Mouse (Mus musculus) forebrain, embryonic 11.5 days (tissue): ENCODE data around the gene Clca3a1. TPM values are rescaled to one million over a fixed set of nuclear protein-coding genes. Genes with fewer than 3 reads are reported as not detected.

ENCODE experiments used
- ATAC-seq: fragments of 200-750 bp; cut with Nextera tagmentation; replicated peaks from 2 replicates; pipeline ENCODE4 v1.8.0; 2017; ENCODE audit warnings: moderate TSS enrichment; ENCODE audit not compliant: low FRiP score
- DNase-seq: peaks from one replicate; pipeline ENCODE4 v3.0.0-alpha.2; 2017; ENCODE audit warnings: low spot score
- H3K27ac ChIP-seq: fragments of 300-500 bp; sonication (generic); 2 replicates; pipeline ENCODE4 v1.5.1; 2014; ENCODE audit warnings: low read depth, low read length
- H3K27me3 ChIP-seq: fragments of 300-500 bp; sonication (generic); 2 replicates; pipeline ENCODE4 v1.6.1; 2014; ENCODE audit warnings: mild to moderate bottlenecking, low read length, mixed read lengths; ENCODE audit not compliant: control insufficient read depth, insufficient read depth
- H3K36me3 ChIP-seq: fragments of 300-500 bp; sonication (generic); 2 replicates; pipeline ENCODE4 v1.6.1; 2014; ENCODE audit warnings: mild to moderate bottlenecking, low read length, moderate library complexity, mixed read lengths; ENCODE audit not compliant: control insufficient read depth, insufficient read depth
- H3K4me1 ChIP-seq: fragments of 300-500 bp; sonication (generic); replicated peaks from 2 replicates; pipeline ENCODE4 v1.6.1; 2014; ENCODE audit warnings: low read length, mixed read lengths; ENCODE audit not compliant: control insufficient read depth, insufficient read depth
- H3K4me2 ChIP-seq: fragments of 300-500 bp; sonication (generic); 2 replicates; pipeline ENCODE4 v1.6.1; 2014; ENCODE audit warnings: low read depth, mild to moderate bottlenecking, low read length, moderate library complexity, mixed read lengths; ENCODE audit not compliant: severe bottlenecking
- H3K4me3 ChIP-seq: fragments of 300-500 bp; sonication (generic); 2 replicates; pipeline ENCODE4 v1.5.1; 2014; ENCODE audit warnings: low read depth, low read length
- H3K9ac ChIP-seq: fragments of 300-500 bp; sonication (generic); 2 replicates; pipeline ENCODE4 v1.6.1; 2014; ENCODE audit warnings: low read length
- H3K9me3 ChIP-seq: fragments of 300-500 bp; sonication (generic); 2 replicates; pipeline ENCODE4 v1.6.1; 2016; ENCODE audit warnings: low read length, mixed read lengths; ENCODE audit not compliant: control insufficient read depth
- WGBS: fragments of 180-500 bp; shearing (Covaris S2); extraction: QIAGEN DNeasy Blood & Tissue Kit; methylation state at CpG from one replicate; pipeline ENCODE4 v1.1.7; 2014; 5-methylcytosine and 5-hydroxymethylcytosine counted together
- polyA plus RNA-seq: library from polyadenylated mRNA; unstranded; fragments of >200 nt; fragmentation: Nextera tagmentation; extraction: Ambion mirVana; gene quantifications from 2 replicates; pipeline ENCODE4 v1.2.1, GENCODE M21; 2014

Clca3a1 gene
- polyA plus RNA-seq, 1 experiment from 2014 or later = 0.04 TPM

DNA sequence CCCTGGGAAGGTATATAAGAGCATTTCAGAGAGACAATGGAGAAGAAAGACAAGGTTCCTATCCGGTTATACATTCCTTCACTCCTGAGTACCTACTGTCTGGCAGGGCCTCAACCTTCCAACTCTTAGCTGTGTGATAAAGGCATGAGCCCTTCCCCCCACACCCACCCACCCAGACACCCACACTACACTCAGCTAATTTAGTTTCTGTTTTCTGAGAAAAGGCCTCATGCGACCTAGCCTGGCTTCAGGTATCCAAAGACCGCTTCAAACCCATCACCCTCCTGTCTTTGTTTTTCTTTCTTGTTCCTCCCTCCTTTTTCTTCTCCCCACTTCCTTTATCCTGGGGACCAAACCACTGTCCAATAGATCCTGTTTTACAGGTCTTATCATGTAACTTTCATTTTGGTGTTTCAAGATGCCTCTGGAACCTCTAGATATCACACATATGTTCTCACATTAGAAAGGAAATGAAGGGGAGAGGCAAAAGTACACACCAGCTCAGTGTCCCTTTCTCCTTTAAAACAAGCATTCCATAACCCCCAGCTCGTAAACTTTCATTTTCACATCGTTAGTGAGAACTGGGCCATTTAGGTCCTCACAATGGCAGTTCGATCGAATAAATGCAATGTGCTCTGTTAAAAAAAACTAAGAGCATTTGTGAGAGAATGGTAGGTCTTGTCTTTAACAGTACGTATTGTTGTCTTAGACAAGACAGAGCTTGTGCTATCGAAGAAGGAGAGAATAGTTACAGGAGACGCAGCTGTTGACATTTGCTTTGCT is 39.5 kb downstream of the Clca3a1 start:
- ATAC-seq = peak; percentile 1; the same call in 1 of the 2 replicates
- Histone ChIP-seq H3K27ac (no peak overlapping the region), H3K4me3 (no peak overlapping the region), H3K4me2 (peak overlapping the region; percentile 34; the same call in 1 of the 2 replicates), H3K9ac (no peak overlapping the region), H3K4me1 (peaks cover 3% of the 10 kb centered on the region; the same call in 1 of the 2 replicates), H3K9me3 (no peaks in the 10 kb centered on the region), H3K36me3 (no peaks in the 10 kb centered on the region), H3K27me3 (no peaks in the 10 kb centered on the region)
- 70% methylated on average over 10 of the region's 10 CpGs for WGBS
- DNase-seq = no peak

DNA sequence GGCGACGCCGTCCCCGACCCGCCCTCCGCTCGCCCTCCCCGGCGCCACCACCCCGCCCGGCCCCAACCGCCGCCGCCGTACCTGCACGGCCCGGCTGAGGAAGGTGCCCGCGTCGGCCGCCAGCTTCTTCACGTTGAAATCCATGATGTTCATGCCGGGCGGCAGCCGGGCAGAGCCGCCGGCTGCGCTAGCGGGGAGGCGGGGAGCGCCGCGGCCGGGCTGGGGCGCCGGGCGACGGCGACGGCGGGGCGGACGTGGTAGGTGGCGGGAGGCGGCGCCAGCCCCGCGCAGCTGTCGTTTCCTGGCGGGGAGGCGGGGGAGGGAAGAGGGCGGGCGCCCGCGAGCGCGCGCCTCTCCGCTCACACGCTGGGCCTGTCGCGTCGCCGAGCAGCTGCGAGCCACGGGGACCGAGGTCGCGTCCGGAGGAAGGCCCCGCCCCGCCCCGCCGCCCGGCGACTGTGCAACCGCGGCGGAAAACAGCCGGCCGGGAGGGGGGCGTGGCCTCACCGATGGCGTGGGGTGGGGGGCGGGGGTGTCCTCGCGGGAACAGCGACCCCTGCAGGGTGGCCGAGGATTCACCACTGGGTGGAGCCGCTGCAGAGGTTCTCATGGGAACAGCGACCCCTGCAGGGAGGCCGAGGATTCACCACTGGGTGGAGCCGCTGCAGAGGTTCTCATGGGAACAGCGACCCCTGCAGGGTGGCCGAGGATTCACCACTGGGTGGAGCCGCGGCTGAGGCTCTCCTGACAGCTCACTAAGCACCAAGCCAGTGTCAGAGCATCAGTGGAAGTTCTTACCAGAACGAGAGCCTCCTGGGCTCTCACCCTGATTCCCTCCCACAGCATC is 40.7 kb downstream of the Clca3a1 start, which contains the start of gene Sh3glb1:
TSS of gene Sh3glb1 (minus strand) at position 435 of the 847 bp plus-strand sequence.
- Histone ChIP-seq H3K27me3 (no peaks in the 10 kb centered on the region), H3K27ac (peak within 1 kb of the TSS; percentile 98), H3K4me3 (peak within 1 kb of the TSS; percentile 86), H3K9ac (peak within 1 kb of the TSS; percentile 82), H3K4me2 (peak within 1 kb of the TSS; percentile 67), H3K4me1 (peaks cover 3% of the 10 kb centered on the region; the same call in 1 of the 2 replicates), H3K9me3 (no peaks in the 10 kb centered on the region), H3K36me3 (no peaks in the 10 kb centered on the region)
- WGBS = under 1% methylated on average over 74 of the region's 98 CpGs
- peak; percentile 93 for ATAC-seq
- peak; percentile 98 for DNase-seq

DNA sequence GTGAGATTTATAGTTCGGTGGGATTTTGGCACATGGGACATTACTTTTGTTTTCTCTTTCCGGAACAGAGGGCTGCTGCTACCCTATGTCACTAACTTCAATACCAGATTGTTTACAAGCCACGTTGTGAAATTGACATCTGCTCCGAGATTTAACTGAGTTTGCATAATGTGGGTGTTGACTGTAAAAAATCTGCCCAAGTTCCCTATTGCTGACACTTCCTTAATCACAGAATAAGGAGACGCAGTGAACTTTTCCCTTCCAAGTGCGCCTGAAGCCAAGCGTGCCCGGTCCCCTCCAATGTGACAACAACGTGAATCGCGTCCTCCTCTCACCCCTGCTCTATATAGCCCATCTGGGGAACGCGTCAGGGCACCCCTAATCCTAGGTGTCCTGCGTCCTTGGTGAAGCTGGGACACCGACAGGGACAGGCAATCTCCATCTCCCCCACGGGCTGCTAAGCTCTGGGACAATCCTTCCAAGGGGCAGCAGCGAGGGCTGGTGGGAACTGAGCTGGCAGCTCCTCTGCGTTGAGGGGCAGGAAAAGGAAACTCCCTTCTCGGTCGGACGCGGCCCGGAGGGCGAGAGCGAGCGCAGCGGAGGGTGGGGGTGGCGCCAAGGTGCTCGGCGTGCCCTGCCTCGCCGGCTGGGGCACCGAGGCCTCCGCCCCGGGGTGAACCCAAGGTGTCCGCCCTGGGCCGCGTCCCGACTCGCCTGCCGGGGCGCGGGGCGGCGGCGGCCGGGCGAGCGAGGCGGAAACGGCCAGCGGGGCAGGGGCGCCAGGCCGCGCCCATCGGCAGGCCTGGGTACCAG is 41.5 kb downstream of the Clca3a1 start:
- Histone ChIP-seq H3K36me3 (no peaks in the 10 kb centered on the region), H3K9me3 (no peaks in the 10 kb centered on the region), H3K27me3 (no peaks in the 10 kb centered on the region), H3K9ac (peak overlapping the region; percentile 82), H3K4me2 (peak overlapping the region; percentile 67), H3K4me1 (peaks cover 3% of the 10 kb centered on the region; the same call in 1 of the 2 replicates), H3K4me3 (peak overlapping the region; percentile 86), H3K27ac (peak overlapping the region; percentile 98)
- peak; percentile 83 for DNase-seq
- no peak; the same call in 1 of the 2 replicates for ATAC-seq
- under 1% methylated on average over 52 of the region's 56 CpGs for WGBS

DNA sequence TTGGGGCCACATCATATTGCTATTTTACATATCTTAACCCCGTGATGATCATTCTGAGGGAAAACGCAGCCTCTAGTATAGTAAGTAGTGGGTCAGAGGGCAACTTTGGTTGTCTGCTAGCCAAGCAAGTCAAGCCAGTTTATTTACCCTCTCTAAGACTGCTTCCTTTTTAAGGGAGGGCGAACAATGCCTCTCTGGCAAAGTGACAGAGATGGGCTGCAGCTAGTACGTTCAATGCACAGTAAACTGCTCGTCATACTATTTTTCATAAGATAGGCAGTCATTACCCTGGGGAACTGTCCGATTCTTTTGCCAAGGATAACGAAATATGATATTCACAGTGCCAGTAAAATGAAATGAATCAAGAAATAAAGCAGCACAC is 42.1 kb downstream of the Clca3a1 start:
- no peak for ATAC-seq
- H3K9ac ChIP-seq = peak overlapping the region; percentile 82
- no peak overlapping the region for H3K27ac ChIP-seq
- peaks cover 3% of the 10 kb centered on the region; the same call in 1 of the 2 replicates for H3K4me1 ChIP-seq
- H3K4me3 ChIP-seq = peak overlapping the region; percentile 86
- H3K9me3 ChIP-seq = no peaks in the 10 kb centered on the region
- 36% methylated on average over 7 of the region's 7 CpGs for WGBS
- no peaks in the 10 kb centered on the region for H3K27me3 ChIP-seq
- no peaks in the 10 kb centered on the region for H3K36me3 ChIP-seq
- peak overlapping the region; percentile 67 for H3K4me2 ChIP-seq
- no peak for DNase-seq

DNA sequence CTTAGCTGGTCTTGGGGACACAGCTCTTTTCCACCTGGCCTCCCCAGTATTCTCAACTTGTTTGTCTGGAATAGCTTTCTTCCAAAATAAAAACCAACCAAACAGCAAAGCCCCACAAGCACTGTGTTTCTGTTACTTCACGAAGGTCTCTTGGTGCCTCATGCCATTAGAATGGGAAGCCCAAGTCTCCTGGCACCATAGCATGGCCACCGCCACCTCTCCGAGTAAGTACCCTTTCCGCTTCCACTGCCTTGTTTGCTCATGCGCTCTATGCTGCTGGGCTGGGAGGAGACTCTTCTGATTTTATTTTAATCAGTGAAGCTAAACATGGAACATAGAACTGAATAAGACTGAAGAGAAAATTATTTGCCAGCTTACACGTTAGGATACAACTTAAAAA is 42.9 kb downstream of the Clca3a1 start:
- Histone ChIP-seq H3K36me3 (no peaks in the 10 kb centered on the region), H3K27me3 (no peaks in the 10 kb centered on the region), H3K4me2 (no peak overlapping the region), H3K4me3 (no peak overlapping the region), H3K9me3 (no peaks in the 10 kb centered on the region), H3K9ac (no peak overlapping the region), H3K27ac (no peak overlapping the region), H3K4me1 (peaks cover 3% of the 10 kb centered on the region; the same call in 1 of the 2 replicates)
- ATAC-seq (no peak), DNase-seq (no peak)
- 92% methylated on average over 6 of the region's 6 CpGs for WGBS

DNA sequence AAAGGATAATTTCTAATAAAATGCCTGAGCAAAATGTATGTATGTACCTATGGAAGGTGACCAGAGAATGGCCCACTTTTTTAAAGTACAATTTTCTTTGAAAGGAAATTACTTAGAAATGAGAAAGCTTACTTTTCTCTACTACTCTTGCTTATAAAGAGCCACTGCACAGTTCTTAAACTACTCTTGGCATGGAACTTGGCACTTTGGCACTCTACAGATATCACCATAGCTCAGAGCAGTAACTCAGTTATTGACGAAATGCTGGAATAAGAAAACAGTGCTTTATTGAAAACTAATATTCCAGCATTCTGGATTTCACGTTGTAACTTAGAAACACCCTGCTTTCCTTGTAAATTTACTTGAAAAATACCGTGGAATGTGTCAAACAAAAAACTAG is 43.7 kb downstream of the Clca3a1 start:
- WGBS = 87% methylated on average over 3 of the region's 3 CpGs

DNA sequence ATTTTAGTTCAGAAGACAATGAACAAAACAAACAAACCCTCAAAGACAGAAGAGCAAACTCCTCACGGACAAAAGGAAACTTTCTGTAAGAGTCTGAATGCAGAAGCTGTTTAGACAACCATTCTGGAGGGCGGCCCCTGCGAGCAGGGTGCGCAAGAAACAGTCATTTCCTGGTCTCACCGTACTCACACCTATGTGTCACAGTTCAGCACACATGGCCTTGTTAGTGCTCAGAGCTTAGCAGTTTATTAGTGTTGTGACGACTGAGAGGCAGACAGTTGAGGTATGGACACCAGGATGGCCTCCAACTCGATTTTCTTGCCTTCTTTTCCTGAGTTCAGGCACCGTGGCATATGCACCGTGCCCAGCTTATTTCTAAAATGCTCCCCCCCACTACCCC is 44.9 kb downstream of the Clca3a1 start:
- WGBS = 69% methylated on average over 9 of the region's 9 CpGs
- DNase-seq (no peak), ATAC-seq (no peak)
- H3K36me3 ChIP-seq = no peaks in the 10 kb centered on the region
- H3K4me1 ChIP-seq = peaks cover 3% of the 10 kb centered on the region; the same call in 1 of the 2 replicates
- no peaks in the 10 kb centered on the region for H3K27me3 ChIP-seq
- H3K9ac ChIP-seq = no peak overlapping the region
- no peak overlapping the region for H3K4me2 ChIP-seq
- H3K9me3 ChIP-seq = no peaks in the 10 kb centered on the region
- no peak overlapping the region for H3K4me3 ChIP-seq
- no peak overlapping the region for H3K27ac ChIP-seq

More for the DNA sequence above, 43.7 kb downstream of the Clca3a1 start:
- no peak for DNase-seq
- Histone ChIP-seq H3K27ac (no peak overlapping the region), H3K9me3 (no peaks in the 10 kb centered on the region), H3K4me2 (no peak overlapping the region), H3K4me3 (no peak overlapping the region), H3K27me3 (no peaks in the 10 kb centered on the region), H3K36me3 (no peaks in the 10 kb centered on the region), H3K9ac (no peak overlapping the region), H3K4me1 (peaks cover 3% of the 10 kb centered on the region; the same call in 1 of the 2 replicates)
- ATAC-seq = no peak

DNA sequence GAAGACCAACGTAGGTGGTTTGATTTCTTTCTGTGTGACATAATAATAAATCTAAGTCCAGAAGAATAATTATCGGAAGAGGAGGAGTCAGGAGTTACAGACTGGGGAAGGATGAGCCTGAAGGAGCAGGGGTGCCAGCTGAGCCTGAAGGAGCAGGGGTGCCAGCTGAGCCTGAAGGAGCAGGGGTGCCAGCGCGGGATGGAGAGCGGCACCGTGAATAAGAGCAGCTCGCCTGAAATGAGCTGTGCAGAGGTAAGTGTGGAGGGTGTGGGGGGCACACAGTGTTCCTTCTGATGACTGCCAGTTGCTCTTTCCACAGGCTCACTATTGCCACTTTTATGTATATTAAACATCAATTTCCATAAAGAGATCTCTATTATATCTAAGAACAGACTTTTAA is 45.7 kb downstream of the Clca3a1 start:
- Histone ChIP-seq H3K9ac (no peak overlapping the region), H3K27ac (no peak overlapping the region), H3K4me1 (peaks cover 3% of the 10 kb centered on the region; the same call in 1 of the 2 replicates), H3K9me3 (no peaks in the 10 kb centered on the region), H3K27me3 (no peaks in the 10 kb centered on the region), H3K4me2 (no peak overlapping the region), H3K36me3 (no peaks in the 10 kb centered on the region), H3K4me3 (no peak overlapping the region)
- DNase-seq (no peak), ATAC-seq (no peak)
- WGBS = 91% methylated on average over 7 of the region's 7 CpGs
